ENCODE assay signal across 22 mouse cellular contexts in the genomic region with DNA sequence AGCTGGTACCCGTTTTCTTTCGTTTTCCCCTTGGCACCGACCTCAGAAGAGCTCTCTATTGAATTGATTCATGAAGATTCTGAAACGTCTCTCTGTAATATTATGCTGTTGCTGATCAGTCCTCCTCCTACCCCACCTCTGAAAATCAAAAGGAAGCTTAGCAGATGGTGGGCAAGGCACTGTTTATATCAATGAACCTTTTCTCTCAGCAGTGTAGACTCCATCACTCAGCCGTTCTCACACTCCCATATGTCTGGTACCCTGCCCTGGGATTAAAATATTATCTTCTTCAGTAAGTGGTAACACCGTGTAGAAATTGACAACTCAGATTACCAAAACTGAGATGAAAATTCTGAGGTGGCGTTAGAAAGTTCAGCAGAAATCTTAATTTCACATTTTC.
DNase-seq lines count a peak whose midpoint lies in the region; ATAC-seq lines count a peak whose summit lies in the region.
"Had no signal": no experiment of that assay in that cellular context is flagged by ENCODE, and none has a peak within 500 bp of the region (broad histone marks: within the 10 kb centered on the region; RNA-seq: fewer than 3 reads in every experiment).

No protein-coding gene starts in this region.

- H3K4me2 ChIP-seq in forebrain, embryonic 13.5 days, result no peak overlapping the region
- H3K4me2 ChIP-seq in forebrain, embryonic 11.5 days (ENCODE audit: low read depth, low read length, severe bottlenecking), result no peak overlapping the region
- H3K4me2 ChIP-seq in forebrain, embryonic 16.5 days (ENCODE audit: low read length), result no peak overlapping the region
- H3K4me2 ChIP-seq: embryonic facial prominence, embryonic 15.5 days; heart, embryonic 11.5 days; hindbrain, embryonic 12.5 days; intestine, embryonic 15.5 days had no signal

- no peak for DNase-seq in forebrain, embryonic 11.5 days (ENCODE audit: low spot score)
- no peak for DNase-seq in forebrain, embryonic 10.5 days (ENCODE audit: extremely low spot score, low spot score)
- DNase-seq in brain, adult 2 months (ENCODE audit: low read depth, low spot score), result peak; percentile 24
- no peak for DNase-seq in left cerebral cortex, adult 11 months (ENCODE audit: low spot score)
- DNase-seq: adrenal gland, adult 8-10 months; adrenal gland, postnatal 25 days; cerebellum, adult 11 months; cerebellum, adult 2 months; cerebellum, adult 9-11 months; cerebellum, postnatal 25 days; gastrocnemius, postnatal 10 days; gastrocnemius, postnatal 36 days; kidney, adult 11 months had no signal

- H3K4me3 ChIP-seq in forebrain, embryonic 13.5 days, result no peak overlapping the region
- no peak overlapping the region for H3K4me3 ChIP-seq in forebrain, embryonic 11.5 days (ENCODE audit: low read depth, low read length)
- H3K4me3 ChIP-seq in forebrain, embryonic 16.5 days (replicated peaks; ENCODE audit: low read length), result no peak overlapping the region
- H3K4me3 ChIP-seq in forebrain, embryonic 10.5 days, result no peak overlapping the region
- H3K4me3 ChIP-seq: embryonic facial prominence, embryonic 12.5 days; embryonic facial prominence, embryonic 15.5 days; hindbrain, embryonic 12.5 days; intestine, embryonic 15.5 days had no signal

- H3K9ac ChIP-seq in forebrain, embryonic 13.5 days, result no peak overlapping the region
- no peak overlapping the region for H3K9ac ChIP-seq in forebrain, embryonic 11.5 days (ENCODE audit: low read length)
- H3K9ac ChIP-seq in forebrain, embryonic 16.5 days (replicated peaks; ENCODE audit: low read depth, low read length), result no peak overlapping the region
- H3K9ac ChIP-seq: embryonic facial prominence, embryonic 12.5 days; embryonic facial prominence, embryonic 15.5 days; hindbrain, embryonic 12.5 days; intestine, embryonic 15.5 days had no signal

- no peaks in the 10 kb centered on the region for H3K36me3 ChIP-seq in forebrain, embryonic 13.5 days (ENCODE audit: poor library complexity, severe bottlenecking)
- no peaks in the 10 kb centered on the region for H3K36me3 ChIP-seq in forebrain, embryonic 11.5 days (ENCODE audit: control insufficient read depth, insufficient read depth, low read length)
- H3K36me3 ChIP-seq in forebrain, embryonic 16.5 days (ENCODE audit: control insufficient read depth, insufficient read depth), result no peaks in the 10 kb centered on the region
- no peaks in the 10 kb centered on the region for H3K36me3 ChIP-seq in forebrain, embryonic 10.5 days (replicated peaks)
- H3K36me3 ChIP-seq: embryonic facial prominence, embryonic 12.5 days; embryonic facial prominence, embryonic 15.5 days; hindbrain, embryonic 12.5 days; intestine, embryonic 15.5 days had no signal

- no peak overlapping the region for H3K27ac ChIP-seq in forebrain, embryonic 13.5 days
- no peak overlapping the region for H3K27ac ChIP-seq in forebrain, embryonic 11.5 days (ENCODE audit: low read depth, low read length)
- H3K27ac ChIP-seq in forebrain, embryonic 16.5 days (ENCODE audit: low read length), result no peak overlapping the region
- H3K27ac ChIP-seq in forebrain, embryonic 10.5 days, result no peak overlapping the region
- H3K27ac ChIP-seq: embryonic facial prominence, embryonic 12.5 days; embryonic facial prominence, embryonic 15.5 days; hindbrain, embryonic 12.5 days; intestine, embryonic 15.5 days had no signal

- no peaks in the 10 kb centered on the region for H3K9me3 ChIP-seq in forebrain, embryonic 13.5 days (replicated peaks)
- H3K9me3 ChIP-seq in forebrain, embryonic 11.5 days (ENCODE audit: control insufficient read depth, low read length), result no peaks in the 10 kb centered on the region
- H3K9me3 ChIP-seq in forebrain, embryonic 16.5 days (ENCODE audit: control insufficient read depth, low read length), result no peaks in the 10 kb centered on the region
- H3K9me3 ChIP-seq in forebrain, embryonic 10.5 days, result no peaks in the 10 kb centered on the region
- H3K9me3 ChIP-seq: embryonic facial prominence, embryonic 12.5 days; embryonic facial prominence, embryonic 15.5 days; hindbrain, embryonic 12.5 days; intestine, embryonic 15.5 days had no signal

- ATAC-seq in forebrain, embryonic 13.5 days, result 0 out of 2 replicates have a peak, but pooled peaks have one; percentile 57
- ATAC-seq in forebrain, embryonic 11.5 days (replicated peaks; ENCODE audit: low FRiP score), result no peak
- ATAC-seq in forebrain, embryonic 16.5 days, result peak; percentile 68; the same call in 1 of the 2 replicates
- ATAC-seq: activated CD4-positive, CD25-positive, alpha-beta regulatory T cell, adult 4 months; hindbrain, embryonic 16.5 days; intestine, embryonic 15.5 days had no signal

- 73% methylated on average over 7 of the region's 7 CpGs for WGBS in forebrain, embryonic 13.5 days
- WGBS in forebrain, embryonic 11.5 days, result 81% methylated on average over 7 of the region's 7 CpGs
- 55% methylated on average over 7 of the region's 7 CpGs for WGBS in forebrain, embryonic 16.5 days
- WGBS in forebrain, embryonic 10.5 days, result 84% methylated on average over 7 of the region's 7 CpGs

- peaks cover 18% of the 10 kb centered on the region for H3K4me1 ChIP-seq in forebrain, embryonic 13.5 days
- 0 out of 2 replicates have a peak, but pooled peaks cover 2% of the 10 kb centered on the region for H3K4me1 ChIP-seq in forebrain, embryonic 11.5 days (replicated peaks; ENCODE audit: control insufficient read depth, insufficient read depth, low read length)
- peaks cover 11% of the 10 kb centered on the region for H3K4me1 ChIP-seq in forebrain, embryonic 16.5 days (replicated peaks; ENCODE audit: control insufficient read depth, insufficient read depth, low read length)
- peaks cover 24% of the 10 kb centered on the region for H3K4me1 ChIP-seq in forebrain, embryonic 10.5 days
- H3K4me1 ChIP-seq: embryonic facial prominence, embryonic 15.5 days; intestine, embryonic 15.5 days had no signal

- H3K27me3 ChIP-seq in forebrain, embryonic 13.5 days, result no peaks in the 10 kb centered on the region
- no peaks in the 10 kb centered on the region for H3K27me3 ChIP-seq in forebrain, embryonic 11.5 days (ENCODE audit: control insufficient read depth, insufficient read depth, low read length)
- no peaks in the 10 kb centered on the region for H3K27me3 ChIP-seq in forebrain, embryonic 16.5 days (replicated peaks; ENCODE audit: control insufficient read depth, insufficient read depth, low read length)
- H3K27me3 ChIP-seq in forebrain, embryonic 10.5 days (ENCODE audit: poor library complexity, severe bottlenecking), result no peaks in the 10 kb centered on the region
- H3K27me3 ChIP-seq: embryonic facial prominence, embryonic 12.5 days; embryonic facial prominence, embryonic 15.5 days; hindbrain, embryonic 12.5 days; intestine, embryonic 15.5 days had no signal
